Mouse (Mus musculus): ENCODE data around the gene Guca1a.
"Not testable (repeated sequence)": the region's sequence is repeated elsewhere in the genome, so short reads cannot be mapped to it uniquely, and the experiment has no call there.

Gene Guca1a

GRCm38 (mm10) chr17:47422616-47423015 lies 22.2 kb upstream of the Guca1a start:
- in situ Hi-C loops (cut with MboI; ENCODE audit: low pct_unique_long_range_greater_than_20kb in 1 of 2, low sequenced_read_pairs in 2 of 2, unreplicated experiment in 1 of 2) = not testable (repeated sequence)

GRCm38 (mm10) chr17:47421566-47421965 lies 21.2 kb upstream of the Guca1a start:
- in situ Hi-C loops (cut with MboI; ENCODE audit: low pct_unique_long_range_greater_than_20kb in 1 of 2, low sequenced_read_pairs in 2 of 2, unreplicated experiment in 1 of 2) = no loop called here

GRCm38 (mm10) chr17:47420195-47420594 lies 19.8 kb upstream of the Guca1a start:
- in situ Hi-C loops (cut with MboI; ENCODE audit: low pct_unique_long_range_greater_than_20kb in 1 of 2, low sequenced_read_pairs in 2 of 2, unreplicated experiment in 1 of 2) = no loop called here

GRCm38 (mm10) chr17:47409897-47410861 lies 9.8 kb upstream of the Guca1a start:
- in situ Hi-C loops (cut with MboI; ENCODE audit: low pct_unique_long_range_greater_than_20kb in 1 of 2, low sequenced_read_pairs in 2 of 2, unreplicated experiment in 1 of 2) = not testable (repeated sequence)

- in situ Hi-C loops (cut with MboI; ENCODE audit: low pct_unique_long_range_greater_than_20kb in 1 of 2, low sequenced_read_pairs in 2 of 2, unreplicated experiment in 1 of 2) = no loop called here
Observed at GRCm38 (mm10) chr17:47408558-47408898, 8.1 kb upstream of the Guca1a start.

- in situ Hi-C loops (cut with MboI; ENCODE audit: low pct_unique_long_range_greater_than_20kb in 1 of 2, low sequenced_read_pairs in 2 of 2, unreplicated experiment in 1 of 2) = no loop called here
Observed at GRCm38 (mm10) chr17:47407717-47408557, 7.6 kb upstream of the Guca1a start.

GRCm38 (mm10) chr17:47399091-47399490 lies 1.3 kb downstream of the Guca1a start:
- in situ Hi-C loops (cut with MboI; ENCODE audit: low pct_unique_long_range_greater_than_20kb in 1 of 2, low sequenced_read_pairs in 2 of 2, unreplicated experiment in 1 of 2) = no loop called here

- in situ Hi-C loops (cut with MboI; ENCODE audit: low pct_unique_long_range_greater_than_20kb in 1 of 2, low sequenced_read_pairs in 2 of 2, unreplicated experiment in 1 of 2) = no loop called here
Observed at GRCm38 (mm10) chr17:47395376-47395913, 4.9 kb downstream of the Guca1a start.

GRCm38 (mm10) chr17:47394223-47394869 lies 6.0 kb downstream of the Guca1a start:
- in situ Hi-C loops (cut with MboI; ENCODE audit: low pct_unique_long_range_greater_than_20kb in 1 of 2, low sequenced_read_pairs in 2 of 2, unreplicated experiment in 1 of 2) = no loop called here

- in situ Hi-C loops (cut with MboI; ENCODE audit: low pct_unique_long_range_greater_than_20kb in 1 of 2, low sequenced_read_pairs in 2 of 2, unreplicated experiment in 1 of 2) = no loop called here
Observed at GRCm38 (mm10) chr17:47386649-47387048, 13.7 kb downstream of the Guca1a start.

- in situ Hi-C loops (cut with MboI; ENCODE audit: low pct_unique_long_range_greater_than_20kb in 1 of 2, low sequenced_read_pairs in 2 of 2, unreplicated experiment in 1 of 2) = no loop called here
Observed at GRCm38 (mm10) chr17:47385145-47385544, 15.2 kb downstream of the Guca1a start, which contains the start of gene Guca1b. Gene Guca1b (plus strand): TSS chr17:47385393.

GRCm38 (mm10) chr17:47384064-47384463 lies 16.3 kb downstream of the Guca1a start:
- in situ Hi-C loops (cut with MboI; ENCODE audit: low pct_unique_long_range_greater_than_20kb in 1 of 2, low sequenced_read_pairs in 2 of 2, unreplicated experiment in 1 of 2) = no loop called here

GRCm38 (mm10) chr17:47383266-47383665 lies 17.1 kb downstream of the Guca1a start:
- in situ Hi-C loops (cut with MboI; ENCODE audit: low pct_unique_long_range_greater_than_20kb in 1 of 2, low sequenced_read_pairs in 2 of 2, unreplicated experiment in 1 of 2) = no loop called here

GRCm38 (mm10) chr17:47381917-47382316 lies 18.5 kb downstream of the Guca1a start:
- in situ Hi-C loops (cut with MboI; ENCODE audit: low pct_unique_long_range_greater_than_20kb in 1 of 2, low sequenced_read_pairs in 2 of 2, unreplicated experiment in 1 of 2) = no loop called here

GRCm38 (mm10) chr17:47378133-47378532 lies 22.3 kb downstream of the Guca1a start:
- in situ Hi-C loops (cut with MboI; ENCODE audit: low pct_unique_long_range_greater_than_20kb in 1 of 2, low sequenced_read_pairs in 2 of 2, unreplicated experiment in 1 of 2) = no loop called here

- in situ Hi-C loops (cut with MboI; ENCODE audit: low pct_unique_long_range_greater_than_20kb in 1 of 2, low sequenced_read_pairs in 2 of 2, unreplicated experiment in 1 of 2) = no loop called here
Observed at GRCm38 (mm10) chr17:47376779-47377280, 23.6 kb downstream of the Guca1a start.

GRCm38 (mm10) chr17:47373991-47374390 lies 26.4 kb downstream of the Guca1a start:
- in situ Hi-C loops (cut with MboI; ENCODE audit: low pct_unique_long_range_greater_than_20kb in 1 of 2, low sequenced_read_pairs in 2 of 2, unreplicated experiment in 1 of 2) = no loop called here

GRCm38 (mm10) chr17:47371451-47371850 lies 28.9 kb downstream of the Guca1a start:
- in situ Hi-C loops (cut with MboI; ENCODE audit: low pct_unique_long_range_greater_than_20kb in 1 of 2, low sequenced_read_pairs in 2 of 2, unreplicated experiment in 1 of 2) = no loop called here

All from mouse embryonic stem cell (cell line).